Mouse (Mus musculus) activated CD4-positive, CD25-positive, alpha-beta regulatory T cell, adult 4 months (primary cell): ENCODE results near the gene Poc1b. TPM values are rescaled to one million over a fixed set of nuclear protein-coding genes. Genes with fewer than 3 reads are reported as not detected.

Source experiments
- ATAC-seq: one replicate; pipeline ENCODE4 v1.8.0; 2017
- polyA plus RNA-seq, 2 experiments: library from polyadenylated mRNA; unstranded; fragments of 100-300 nt; shearing (Covaris generic); gene quantifications; one replicate each; pipeline ENCODE4 v1.2.1; 2017

Poc1b gene
- polyA plus RNA-seq: 10 to 100 TPM; 10.4 to 10.8 TPM

DNA sequence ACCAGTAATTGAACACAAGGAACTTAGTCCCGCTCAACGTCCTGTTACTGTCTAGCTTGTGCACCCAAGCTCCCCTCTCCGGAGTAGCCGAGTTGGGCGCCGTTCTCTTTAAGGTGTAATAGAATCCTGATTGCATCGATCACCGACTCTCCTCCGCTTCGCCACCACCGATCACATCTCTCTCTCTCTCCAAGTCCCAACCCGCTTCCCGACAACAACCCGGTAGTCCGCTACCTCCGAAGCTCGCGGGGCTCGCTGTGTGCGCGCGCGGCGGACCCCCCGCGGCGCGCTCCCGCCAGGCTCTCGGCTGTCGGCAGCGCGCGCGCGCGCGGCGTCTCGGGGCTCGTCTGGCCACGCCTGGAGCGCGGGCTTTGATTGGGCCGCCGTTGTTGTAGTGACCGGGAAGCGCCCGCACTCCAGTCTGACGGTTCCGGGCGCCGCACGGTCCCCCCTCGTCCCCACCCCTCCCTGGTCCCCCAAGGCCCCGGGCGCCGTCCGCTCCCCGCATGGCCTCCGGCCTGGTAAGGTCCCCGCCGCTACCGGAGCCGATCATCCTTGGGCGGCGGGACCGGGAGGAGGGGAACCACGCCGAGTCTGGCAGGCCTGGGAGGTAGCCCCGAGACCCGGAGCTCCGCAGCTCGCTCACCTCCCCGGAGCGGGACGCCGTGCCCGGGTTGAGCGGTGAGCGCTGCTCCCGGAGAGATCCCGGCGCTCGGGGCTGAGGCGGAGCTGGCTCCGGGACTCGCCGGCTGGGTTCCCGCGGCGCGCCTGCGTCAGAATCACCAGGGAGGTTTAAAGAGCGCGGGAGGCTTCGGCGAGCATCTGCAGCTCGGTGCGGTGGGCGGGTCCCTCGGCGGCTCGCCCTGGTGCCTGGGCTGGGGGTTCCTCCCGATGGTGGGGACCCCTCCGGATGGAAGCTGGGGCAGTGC, at the start of gene Poc1b:
Gene Poc1b, plus strand, starts transcription at position 334 of the 929 bp plus-strand sequence.
- ATAC-seq: peak; percentile 66

DNA sequence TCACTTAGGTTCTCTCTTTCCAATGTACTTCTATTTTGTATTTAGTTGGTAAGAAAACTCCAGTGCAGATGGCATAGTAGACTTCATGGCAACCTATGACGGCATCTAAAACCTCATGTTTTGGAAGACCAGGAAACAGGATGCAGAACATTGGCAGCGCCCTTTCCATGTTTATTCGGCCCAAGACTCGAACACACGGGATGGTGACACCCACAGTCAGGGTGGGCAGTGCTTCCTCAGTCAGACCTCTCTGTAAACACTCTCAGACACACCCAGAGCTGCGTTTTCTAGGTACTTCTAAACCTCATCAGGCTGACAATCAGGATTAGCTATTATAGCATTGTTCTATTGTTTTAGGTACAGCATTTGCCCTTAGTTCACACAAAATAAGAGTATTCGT, 46.2 kb upstream of the Poc1b start:
- ATAC-seq: no peak

DNA sequence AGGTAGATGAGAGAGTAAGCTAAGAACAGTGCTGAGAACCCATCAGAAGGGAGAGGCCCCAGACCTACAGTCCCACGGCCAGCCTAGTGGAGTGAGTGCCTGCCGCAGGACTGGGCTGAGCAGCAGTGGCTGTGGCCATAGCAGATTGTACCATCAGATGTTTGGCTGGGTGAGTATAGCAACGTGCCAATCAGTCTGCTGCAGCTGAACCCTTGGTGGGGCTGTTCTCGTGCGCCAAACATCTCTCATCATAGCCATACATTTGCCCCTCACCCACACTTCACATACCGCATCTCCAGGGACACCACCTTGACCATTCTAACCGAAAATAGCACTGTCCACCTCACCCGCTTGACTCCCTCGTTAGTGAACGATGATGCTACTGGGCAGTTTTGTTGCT, 45.4 kb upstream of the Poc1b start:
- ATAC-seq: no peak

DNA sequence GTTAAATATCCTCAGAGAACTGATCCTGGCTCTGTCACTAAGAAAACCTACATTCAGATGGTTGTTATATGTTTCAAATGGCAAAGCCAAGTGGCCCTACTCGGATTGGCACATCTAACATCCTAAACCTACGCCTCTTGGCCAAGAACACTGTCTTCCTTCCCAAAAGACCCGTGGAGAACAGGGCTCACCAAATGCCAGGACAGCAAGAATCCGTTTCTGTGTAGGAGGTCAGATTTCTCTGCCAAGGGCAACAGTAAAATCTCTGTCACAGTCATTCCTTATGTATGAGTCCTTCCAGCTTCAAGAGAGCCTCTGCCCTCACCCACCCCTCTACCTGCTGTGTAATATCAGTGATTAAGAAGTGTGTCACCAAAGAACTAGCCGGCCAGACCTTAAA, 44.3 kb upstream of the Poc1b start:
- ATAC-seq: no peak

DNA sequence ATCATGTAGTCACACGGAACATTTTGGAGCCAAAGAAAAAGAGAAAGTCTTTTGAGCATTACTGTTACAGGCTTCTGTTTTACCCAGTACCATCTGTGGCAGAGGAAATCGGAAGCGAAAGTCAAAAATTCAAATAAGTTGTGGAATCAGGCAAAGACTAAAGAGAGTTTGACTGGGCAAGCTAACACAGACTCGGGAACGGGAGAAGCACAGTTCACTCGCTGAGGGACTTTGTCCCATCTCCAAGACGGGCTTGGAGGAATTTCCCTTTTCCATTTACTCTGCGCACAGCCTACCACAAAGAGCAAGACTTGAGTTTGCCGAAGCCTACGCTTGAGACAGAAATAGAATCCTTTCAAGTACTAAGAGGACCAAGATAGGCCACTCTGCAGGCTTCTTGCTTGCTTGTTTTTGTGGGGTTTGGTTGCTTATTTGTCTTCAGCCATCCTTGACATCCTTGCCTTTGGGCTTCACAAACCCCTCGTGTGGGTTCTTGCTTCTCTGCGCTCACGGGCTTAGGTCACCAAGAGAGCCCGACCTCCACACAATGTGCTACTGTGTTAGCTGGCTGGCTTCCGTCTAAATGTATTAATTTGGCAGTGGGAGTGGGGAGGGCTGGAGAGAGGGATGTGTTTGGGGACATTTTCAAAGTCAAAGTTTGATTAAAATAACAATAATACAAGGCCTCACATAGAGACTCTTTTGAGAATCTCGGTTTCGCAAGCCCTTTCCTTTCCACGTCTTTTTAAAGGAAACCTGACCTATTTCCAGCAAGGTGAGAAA, 30.5 kb upstream of the Poc1b start:
- no peak for ATAC-seq

DNA sequence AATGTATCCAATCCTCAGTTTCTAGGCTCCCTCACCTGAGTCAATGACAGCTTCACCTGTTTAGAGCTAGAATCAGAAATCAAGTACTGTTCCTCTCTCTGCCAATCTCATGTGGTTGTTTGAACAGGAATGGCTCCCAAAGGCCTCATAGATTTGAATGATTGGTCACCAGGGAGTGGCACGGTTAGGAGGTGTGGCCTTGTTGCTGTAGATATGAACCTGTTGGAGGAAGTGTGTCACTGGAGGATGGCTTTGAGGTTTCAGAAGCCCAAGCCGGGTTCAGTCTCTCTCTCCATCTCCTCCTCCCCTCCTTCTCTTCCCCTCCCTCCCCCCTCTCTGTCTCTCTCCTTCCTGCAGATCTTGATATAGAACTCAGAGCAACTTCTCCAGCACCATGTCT, 28.2 kb upstream of the Poc1b start:
- no peak for ATAC-seq

DNA sequence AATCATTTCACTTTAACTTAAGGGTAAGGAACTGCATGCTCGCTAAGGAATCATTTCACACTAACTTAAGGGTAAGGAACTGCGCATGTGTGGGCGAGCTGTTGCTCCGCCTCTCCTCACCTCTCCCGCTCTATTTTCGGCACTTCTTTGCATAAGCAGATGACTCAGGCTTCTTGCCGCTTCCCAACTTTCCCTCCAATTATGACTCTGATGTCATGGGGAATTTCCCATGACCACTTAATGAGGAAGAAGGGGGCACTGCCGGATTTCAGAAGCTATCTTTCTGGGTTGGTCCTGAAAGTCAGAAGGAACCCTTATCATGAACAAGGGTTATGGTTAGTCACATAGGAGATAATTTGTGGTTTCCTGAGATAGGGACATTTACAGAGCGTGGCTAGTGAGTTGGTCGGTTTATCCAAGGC, 25.3 kb upstream of the Poc1b start:
- ATAC-seq: no peak

DNA sequence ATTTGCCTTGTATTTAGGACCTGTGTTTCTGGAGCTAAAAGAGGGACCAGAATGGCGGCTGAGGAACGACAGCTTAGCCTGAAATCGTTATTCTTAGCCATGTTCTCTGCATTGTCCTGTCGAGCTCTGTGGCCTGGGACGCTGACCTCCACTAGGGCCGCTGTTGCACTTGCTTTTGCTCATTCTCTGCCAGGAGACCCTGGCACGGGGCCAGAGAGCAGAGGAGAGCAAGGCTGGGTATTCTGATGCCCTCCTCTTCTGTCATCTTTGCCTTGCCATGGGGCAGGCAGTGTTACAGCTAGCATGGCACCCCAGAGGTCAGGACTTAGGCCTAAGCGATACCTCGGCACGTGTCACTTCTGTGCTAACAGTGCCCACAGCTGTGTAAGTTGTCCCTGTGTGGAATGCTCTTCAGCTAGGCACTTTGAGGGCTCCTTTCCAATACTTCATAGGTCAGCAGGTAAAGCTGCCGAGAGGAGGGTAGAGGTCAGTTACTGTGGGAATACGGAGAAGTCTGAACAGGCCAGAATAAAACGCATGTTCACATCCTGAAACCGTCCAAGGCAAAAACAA, 23.3 kb upstream of the Poc1b start:
- no peak for ATAC-seq

DNA sequence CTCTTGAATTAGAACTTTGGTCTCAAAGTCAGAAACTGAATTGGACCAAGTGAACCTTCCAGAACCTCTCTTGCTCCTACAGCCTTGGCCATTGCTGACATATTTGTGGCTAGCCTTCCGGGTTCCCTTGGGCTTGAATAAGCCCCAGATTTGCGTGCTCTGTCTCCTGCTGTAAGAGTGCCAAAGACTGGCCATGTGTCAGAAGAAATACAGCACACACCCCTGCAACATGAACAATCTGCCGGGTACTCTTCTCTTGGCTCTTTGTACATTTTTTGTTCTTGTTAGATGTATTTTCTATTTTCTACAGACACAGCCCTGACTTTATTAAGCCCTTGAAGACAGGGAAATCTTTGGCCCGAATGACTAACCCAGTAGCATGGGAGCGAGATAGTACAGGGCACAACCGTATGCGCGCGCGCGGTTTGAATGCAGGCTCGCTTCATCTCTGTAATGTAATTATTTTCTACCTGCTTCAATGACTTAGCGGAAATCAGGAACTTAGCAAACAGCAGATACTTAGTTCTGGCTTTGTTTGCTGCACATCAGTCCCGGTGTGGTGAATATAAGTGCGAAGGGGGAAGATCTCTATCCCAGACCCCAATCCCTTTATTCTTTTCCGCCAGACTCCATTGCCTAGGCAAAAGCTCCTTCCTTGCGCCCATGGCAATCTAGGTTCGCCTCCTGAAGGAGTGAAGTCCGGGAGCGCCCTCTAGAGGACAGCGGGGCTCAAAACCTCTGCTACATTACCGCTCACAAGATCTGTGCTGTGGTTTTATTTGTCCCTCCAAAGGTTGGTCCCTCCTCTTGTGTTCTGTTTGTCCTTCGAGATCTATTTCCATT, 22.2 kb upstream of the Poc1b start:
- ATAC-seq: peak; percentile 81

DNA sequence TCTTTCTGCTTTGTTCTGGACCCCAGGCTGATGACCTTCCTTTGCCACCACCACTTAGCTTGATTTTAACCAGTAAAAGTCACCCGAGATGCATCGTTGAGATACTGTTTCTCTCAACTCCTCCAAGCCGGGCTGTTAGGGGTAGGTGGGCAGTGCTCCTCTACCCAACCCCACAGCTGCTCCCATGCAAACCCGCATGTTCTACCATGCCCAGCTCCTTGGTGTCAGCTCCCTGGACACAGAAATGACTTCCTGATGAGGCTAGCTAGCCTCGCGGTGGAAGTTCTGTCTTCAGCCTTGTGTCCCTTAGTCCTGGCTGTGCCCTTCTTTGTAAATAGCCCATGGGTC, 21.6 kb upstream of the Poc1b start:
- no peak for ATAC-seq

DNA sequence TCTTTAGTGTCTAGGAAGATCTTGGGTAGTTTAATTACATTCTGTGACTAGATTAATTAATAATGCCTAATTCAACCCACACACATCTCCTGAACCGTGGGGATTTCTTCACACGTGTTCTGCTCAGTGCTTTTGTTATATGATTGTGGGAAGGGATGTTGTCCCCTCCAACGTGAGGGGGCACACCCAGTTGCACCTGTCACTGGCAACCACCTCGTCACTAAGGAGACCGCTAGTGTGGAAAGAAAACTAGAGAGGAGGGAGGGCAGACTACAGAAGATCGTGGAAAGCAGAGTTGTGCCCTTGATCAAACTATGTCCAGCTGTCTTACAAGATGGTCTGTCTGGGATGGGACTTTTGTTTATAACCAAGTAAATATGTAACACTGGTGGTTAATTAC, 20.8 kb upstream of the Poc1b start:
- ATAC-seq: no peak

DNA sequence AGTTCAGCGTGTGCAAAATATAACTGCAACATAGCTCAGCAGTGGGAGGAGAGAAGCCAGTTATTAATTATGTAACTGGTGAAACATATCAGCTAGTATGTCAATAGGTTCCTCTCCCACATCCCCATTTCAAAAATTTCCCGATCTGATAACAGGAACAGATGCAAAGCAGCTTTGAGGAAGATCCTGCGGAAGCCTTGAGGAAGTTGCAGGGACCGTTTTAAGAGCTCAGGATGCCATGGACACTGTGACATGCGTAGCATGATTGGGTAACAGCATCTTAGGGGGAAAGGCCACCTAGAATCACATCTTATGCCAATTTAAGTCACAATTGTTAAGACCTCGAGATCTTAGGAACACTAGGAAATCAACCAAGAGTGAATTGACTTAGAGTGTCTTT, 16.9 kb upstream of the Poc1b start:
- ATAC-seq: no peak

DNA sequence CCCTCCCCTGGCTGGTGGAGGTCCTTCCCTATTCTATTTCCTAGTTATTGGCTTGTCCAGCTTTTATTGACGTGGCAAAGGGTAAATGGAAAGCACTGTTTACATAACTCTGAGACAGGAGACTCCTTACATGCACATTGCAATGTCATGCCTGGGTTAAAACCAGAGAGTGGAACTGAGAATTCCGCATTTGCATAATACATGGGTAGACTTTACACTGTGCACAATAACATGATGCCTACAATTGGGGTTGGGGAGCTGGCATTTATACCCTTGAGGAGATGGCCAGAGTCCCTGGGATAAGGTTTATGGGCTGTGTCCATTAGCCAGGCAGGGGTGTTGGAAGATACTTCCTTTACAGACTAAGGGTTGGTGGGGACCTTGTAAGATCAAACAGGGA, 13.5 kb upstream of the Poc1b start:
- ATAC-seq: no peak

DNA sequence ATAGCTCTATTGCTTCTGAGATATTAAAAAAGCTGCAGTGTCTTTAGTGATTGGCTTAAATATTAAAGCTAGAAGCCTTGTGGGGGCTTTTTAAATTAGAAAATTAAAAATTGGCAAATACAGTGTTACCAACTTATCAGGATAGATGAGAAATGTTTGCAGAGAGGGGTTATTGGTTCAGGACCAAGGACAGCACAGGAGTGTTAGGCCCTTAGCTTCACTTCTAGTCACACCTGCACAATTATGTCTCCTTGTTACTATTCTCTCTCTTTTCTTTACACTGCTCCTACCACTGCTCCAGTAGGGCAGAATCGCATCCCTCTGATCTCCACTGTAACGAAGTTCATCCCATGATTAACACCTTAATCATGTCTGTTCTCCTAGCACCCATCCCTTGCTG, 11.7 kb upstream of the Poc1b start:
- no peak for ATAC-seq

DNA sequence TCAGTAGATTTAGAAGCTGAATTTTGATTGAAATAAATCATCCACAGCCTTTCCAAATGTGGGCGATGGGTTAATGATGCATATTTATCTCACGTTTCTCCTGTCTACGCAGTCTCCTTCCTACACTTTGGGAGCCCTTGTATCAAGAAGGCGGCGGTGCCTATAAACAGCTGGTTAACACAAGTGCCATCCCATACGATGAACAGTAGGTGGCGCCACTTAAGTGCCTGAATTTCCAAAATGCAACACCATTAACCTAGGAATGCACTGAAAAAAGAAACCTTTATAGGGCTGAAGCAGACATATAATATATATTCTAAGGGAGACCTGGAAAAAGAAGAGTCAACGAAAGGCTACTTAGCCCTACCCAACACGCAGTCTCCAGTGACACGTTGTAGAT, 9.5 kb upstream of the Poc1b start:
- peak; percentile 75 for ATAC-seq

DNA sequence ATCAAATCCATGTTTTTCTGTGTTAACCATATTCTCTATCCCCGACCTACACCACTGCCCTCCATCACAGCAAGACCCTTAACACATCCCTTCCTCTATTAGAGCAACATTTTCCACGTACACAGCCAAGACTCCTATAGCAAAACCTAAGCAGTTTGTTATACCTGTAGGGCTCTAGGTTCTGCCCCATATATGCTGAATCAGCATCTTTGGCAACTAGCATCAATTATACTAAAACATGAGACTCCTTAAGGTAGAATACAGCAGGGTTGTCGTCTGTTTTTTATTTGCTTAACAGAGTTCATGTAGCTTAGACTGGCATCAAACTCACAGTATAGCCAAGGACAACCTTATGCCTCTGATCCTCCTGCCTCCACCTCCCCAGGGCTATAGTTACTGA, 1.3 kb upstream of the Poc1b start:
- no peak for ATAC-seq

DNA sequence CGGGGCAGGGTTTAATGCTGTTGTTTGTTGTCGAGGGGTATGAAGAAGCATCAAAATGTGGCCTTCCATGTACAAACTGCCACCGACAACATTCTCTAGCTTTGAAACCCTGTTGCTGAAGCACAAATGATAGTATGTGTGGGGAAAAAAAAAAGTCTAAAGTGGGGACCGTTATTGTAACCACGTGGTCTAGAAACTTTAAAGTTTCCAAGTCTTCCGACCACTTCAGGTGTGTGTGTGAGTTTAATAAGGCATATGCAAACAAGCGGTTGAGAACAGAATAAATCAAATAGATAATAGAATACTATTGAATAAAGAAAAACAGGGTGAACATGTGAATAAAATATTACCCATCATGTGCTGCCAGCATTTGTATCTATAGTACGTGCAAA, 529 bp upstream of the Poc1b start:
- ATAC-seq: peak; percentile 0

DNA sequence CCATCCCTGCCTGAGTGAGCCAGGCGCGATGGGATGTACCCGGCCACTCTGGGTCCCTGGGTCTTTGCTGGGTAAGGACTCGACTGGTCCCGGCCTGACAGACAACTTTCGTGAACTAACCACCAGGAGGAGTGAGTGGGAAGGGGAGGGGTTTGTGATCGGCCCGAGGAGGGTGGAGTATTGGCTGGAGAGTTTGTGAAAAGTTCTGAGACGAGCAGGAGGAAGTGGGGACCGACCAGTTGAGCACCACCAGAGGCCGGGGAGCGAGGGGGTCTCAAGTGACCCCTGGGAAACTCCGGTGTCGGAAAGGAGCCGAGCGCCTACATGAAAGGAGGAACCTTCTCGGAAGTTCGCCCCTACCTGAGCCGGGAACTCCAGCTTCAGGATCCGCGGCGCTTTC, 1.1 kb downstream of the Poc1b start, which contains the start of gene Galnt4:
Gene Galnt4, plus strand, starts transcription at position 196 of the 400 bp plus-strand sequence.
- ATAC-seq: peak; percentile 80

DNA sequence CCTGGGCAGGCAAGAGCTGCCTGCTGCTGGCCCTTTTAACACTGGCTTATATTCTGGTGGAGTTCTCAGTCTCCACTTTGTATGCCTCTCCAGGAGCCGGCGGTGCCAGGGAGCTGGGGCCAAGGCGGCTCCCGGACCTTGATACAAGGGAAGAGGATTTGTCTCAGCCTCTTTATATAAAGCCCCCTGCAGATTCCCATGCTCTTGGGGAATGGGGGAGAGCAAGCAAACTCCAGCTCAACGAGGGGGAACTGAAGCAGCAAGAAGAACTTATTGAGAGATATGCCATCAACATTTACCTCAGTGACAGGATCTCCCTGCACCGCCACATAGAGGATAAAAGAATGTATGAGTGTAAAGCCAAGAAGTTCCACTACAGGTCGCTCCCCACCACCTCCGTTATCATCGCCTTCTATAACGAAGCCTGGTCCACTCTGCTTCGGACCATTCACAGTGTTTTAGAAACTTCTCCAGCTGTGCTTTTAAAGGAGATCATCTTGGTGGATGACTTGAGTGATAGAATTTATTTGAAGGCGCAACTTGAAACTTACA, 1.7 kb downstream of the Poc1b start:
- peak; percentile 0 for ATAC-seq

DNA sequence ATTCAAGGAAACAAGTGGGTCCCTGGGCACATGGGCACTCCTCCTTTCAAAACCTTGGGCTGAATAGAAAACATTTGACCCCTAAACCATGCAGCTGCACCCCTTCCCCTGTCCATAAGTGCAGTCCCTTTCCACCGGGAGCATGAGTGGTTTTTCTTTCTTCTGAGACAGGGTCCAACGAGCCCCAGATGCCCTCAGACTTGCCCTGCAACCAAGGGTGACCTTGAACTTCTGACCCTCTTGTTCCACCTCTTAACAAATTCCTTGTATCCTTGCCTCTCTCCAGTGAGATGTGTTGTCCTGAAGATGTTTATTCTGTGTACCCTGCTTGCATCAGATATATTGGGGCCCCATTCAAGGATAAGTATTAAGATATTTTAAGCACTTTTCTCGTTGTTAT, 6.7 kb downstream of the Poc1b start:
- ATAC-seq: no peak

DNA sequence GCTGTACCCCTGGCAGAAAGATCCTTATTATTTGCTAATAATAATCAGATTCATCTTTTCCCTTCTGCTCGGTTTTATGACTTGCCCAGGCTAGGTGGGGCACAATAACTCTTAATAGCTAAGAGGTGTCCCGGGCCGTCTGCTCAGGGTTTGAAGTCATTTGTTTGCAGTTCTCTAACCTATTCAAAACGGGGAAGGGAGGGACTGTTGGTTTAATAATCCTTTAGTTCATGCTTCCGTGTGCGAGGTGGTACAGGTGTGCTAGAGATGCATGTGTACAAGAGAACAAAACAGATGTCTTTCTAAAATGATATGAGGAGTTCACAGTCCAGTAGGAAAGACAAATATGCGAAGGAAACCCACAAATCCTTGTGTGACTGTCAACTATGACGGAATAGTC, 7.5 kb downstream of the Poc1b start:
- no peak for ATAC-seq
